Mouse (Mus musculus): ENCODE data around the gene Slc16a13.

- TF ChIP-seq POLR2A (IDR thresholded peaks at IDR 0.05; ENCODE audit: insufficient read length, low read depth) (no peak), MAX (IDR thresholded peaks at IDR 0.05; ENCODE audit: low read depth) (no peak), TCF12 (IDR thresholded peaks at IDR 0.05; ENCODE audit: insufficient read depth, poor library complexity, severe bottlenecking) (no peak), REST (IDR thresholded peaks at IDR 0.05; ENCODE audit: insufficient read depth, insufficient read length) (no peak), MYOD1 (IDR thresholded peaks at IDR 0.05; ENCODE audit: control insufficient read depth in 1 of 3, insufficient read length in 2 of 3, low read depth in 2 of 3) (no peak), CEBPB (IDR thresholded peaks at IDR 0.05; ENCODE audit: insufficient read depth, poor library complexity, severe bottlenecking) (no peak), E2F4 (IDR thresholded peaks at IDR 0.05; ENCODE audit: insufficient read depth) (no peak), SRF (IDR thresholded peaks at IDR 0.05; ENCODE audit: control insufficient read depth, insufficient read length, low read depth) (no peak), USF1 (IDR thresholded peaks at IDR 0.05; ENCODE audit: low read depth) (no peak), POLR2AphosphoS2 (IDR thresholded peaks at IDR 0.05; ENCODE audit: insufficient read length, low read depth) (no peak), MYOG (IDR thresholded peaks at IDR 0.05; ENCODE audit: control insufficient read depth in 1 of 3, insufficient read depth in 1 of 3, insufficient read length in 2 of 3, low read depth in 2 of 3) (no peak), TCF3 (IDR thresholded peaks at IDR 0.05; ENCODE audit: insufficient read length, low read depth) (no peak)
These were observed 33.5 kb upstream of the Slc16a13 start for GRCm38 (mm10) chr11:70254337-70254736.

All from myocyte (in vitro differentiated cells).